Mouse (Mus musculus): ENCODE data around the gene Tcp10b.
"Not testable (repeated sequence)": the region's sequence is repeated elsewhere in the genome, so short reads cannot be mapped to it uniquely, and the experiment has no call there.

Tcp10b gene

DNA sequence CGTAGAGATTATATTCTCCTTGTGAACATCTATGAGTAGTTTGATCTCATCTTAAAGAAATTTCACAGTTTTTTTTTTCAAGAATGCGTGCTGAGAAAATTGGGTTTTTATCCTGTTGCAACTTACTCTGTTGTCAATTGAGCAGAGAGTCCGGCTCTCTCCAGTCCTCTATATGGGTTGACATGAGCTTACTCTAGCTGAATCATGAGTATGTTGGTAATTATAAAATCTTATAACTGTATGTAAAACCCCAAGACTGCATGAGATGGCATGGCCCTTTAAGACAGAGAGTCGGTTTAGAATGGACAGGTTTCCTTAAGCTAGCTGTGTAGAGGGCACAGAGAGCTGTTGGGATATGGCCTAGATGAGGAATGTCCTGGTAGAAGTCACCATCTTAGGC is at the start of gene Tcp10b:
TSS of gene Tcp10b (plus strand) at position 301 of the 400 bp plus-strand sequence.
- not testable (repeated sequence) for DNase-seq

DNA sequence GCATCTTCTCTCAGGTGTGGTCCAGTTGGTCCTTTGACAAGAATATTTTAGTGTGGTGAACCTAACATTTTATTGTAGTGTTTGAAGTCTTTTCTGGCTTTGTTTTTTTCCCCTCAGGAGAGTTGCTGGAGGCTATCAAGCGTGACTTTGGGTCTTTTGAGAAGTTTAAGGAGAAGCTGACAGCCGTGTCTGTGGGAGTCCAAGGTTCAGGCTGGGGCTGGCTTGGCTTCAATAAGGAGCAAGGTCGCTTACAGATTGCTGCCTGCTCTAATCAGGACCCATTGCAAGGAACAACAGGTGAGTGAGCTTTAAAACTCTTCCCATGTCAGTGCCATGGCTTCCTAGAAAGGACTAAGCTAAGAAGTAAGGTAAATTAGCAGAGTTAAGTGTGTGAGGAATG is 47.6 kb upstream of the Tcp10b start:
- no peak for DNase-seq

DNA sequence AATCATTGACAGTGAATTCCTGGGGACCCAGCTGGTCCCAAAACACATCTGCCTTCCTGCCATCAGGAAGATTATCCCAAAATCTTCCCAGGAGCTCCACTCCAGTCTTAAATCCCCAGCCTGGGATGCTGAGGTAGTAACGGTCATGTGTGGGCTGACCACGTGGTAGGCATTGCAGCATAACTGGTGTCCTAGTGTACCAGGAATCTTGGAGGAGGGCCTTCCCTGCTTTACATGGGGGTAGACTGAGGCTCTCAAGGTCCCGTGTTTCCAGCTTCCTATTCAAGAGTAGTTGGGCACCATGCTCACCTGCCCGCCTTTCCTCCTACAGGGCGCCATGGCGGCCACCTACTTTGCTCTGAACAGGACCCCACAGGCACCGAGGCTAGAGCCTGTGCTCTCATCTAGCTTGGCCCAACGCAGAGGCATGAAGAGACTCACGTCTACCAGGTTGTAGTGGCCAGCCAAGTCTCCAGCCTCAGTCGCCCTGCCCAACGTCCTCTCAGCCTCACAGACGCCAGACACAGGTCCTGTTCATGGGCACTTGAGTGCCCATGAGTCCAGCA is 24.2 kb upstream of the Tcp10b start:
- not testable (repeated sequence) for DNase-seq

DNA sequence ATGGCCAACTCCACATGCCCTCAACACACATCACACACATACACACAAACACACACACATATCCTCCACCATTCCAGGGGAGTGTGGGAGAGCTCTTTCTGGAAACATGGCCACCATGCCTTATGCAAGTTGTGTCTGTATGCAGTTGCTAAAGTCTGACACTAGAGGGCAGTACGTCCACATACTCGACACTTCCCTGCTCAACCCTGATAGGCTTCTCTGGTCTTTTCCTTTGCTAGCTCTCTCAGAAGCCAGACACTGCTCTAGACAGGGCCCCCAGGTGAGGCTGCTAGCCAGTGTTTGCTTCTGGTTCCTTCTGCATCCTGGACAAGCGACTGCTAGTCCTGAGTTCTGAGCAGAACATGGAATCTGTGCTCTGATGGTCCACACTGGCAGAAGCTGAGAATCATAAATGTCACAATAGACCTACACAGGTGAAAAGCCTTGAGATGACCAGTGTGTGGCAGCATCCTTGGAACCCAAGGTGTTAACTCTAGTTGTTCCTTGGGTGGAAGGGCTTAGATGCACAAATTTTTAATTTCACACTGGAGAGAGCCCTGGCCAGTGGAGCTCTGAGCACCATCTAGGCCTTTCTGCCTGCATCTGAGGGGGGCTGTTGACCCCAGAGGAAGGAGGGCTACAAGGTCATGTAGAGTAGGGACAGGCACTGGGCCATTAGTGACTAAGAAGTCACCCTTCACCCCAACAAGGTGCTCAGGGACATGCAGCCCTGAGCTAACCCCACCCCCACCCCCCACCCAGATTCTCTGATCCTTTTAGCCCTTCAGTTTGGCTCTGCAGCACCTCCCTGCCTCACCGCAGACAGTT is 16.8 kb upstream of the Tcp10b start:
- peak; percentile 62 for DNase-seq

GRCm38 (mm10) chr17:13052124-13052813 is 8.6 kb upstream of the Tcp10b start, which contains the start of gene Gpr31b:
TSS of gene Gpr31b (minus strand) at chr17:13052296.
- DNase-seq, result not testable (repeated sequence)

GRCm38 (mm10) chr17:13062882-13063281 is 2.0 kb downstream of the Tcp10b start:
- not testable (repeated sequence) for DNase-seq

GRCm38 (mm10) chr17:13067864-13068385 is 7.0 kb downstream of the Tcp10b start:
- not testable (repeated sequence) for DNase-seq

DNA sequence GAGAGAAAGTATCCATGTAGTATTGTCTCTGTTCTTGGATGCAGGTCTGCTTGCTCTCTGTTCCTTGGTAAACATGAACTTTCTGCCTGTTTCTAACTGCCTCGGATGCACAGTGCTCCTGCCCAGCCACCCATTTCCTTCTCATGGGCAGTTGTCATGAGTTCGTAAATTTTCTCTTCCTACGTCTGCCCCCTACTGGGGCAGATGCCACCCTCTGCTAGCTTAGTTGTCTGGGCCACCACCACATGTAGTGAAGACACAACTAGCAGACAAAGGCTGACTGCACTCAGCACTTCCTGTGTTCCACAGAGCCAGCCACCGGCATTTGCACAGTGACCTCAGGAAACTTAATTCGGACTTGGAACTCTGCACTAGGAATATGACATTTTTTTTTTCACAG is 8.3 kb downstream of the Tcp10b start:
- DNase-seq, result not testable (repeated sequence)

GRCm38 (mm10) chr17:13091510-13091909 is 30.6 kb downstream of the Tcp10b start:
- DNase-seq, result not testable (repeated sequence)

DNA sequence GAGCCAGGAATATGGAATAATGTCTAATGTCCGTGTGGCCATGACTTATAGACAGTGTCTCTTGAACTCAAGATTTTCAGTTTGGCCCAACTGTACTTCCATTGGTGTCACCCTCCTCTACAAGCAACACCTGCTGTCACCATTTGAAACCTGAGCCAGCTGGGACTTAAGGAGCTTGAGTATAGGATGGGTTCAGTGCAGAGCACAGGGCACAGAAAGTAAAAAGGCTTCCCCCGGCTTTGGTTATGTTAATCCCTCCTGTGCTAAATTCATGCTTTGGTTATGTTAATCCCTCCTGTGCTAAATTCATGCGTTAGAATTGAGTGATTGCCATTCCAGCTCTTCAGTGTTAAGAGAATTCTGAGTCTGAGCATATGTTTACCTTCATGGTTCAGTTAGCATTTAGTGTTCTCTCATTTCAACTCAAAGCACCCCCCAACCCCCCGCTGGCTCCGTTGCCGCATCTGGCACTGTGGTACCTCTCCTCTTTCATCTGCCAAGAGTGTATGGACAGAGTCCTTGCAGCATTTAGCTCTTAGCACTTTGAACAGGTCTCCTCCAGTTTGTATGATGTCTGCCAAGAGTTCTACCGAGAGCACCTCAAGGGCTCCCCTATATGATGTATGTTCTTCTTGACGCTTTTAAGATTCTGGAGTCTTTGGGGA is 31.3 kb downstream of the Tcp10b start:
- DNase-seq, result not testable (repeated sequence)

- not testable (repeated sequence) for DNase-seq
These were observed 32.1 kb downstream of the Tcp10b start for GRCm38 (mm10) chr17:13092960-13093359.

- DNase-seq, result peak; percentile 23
These were observed 45.7 kb downstream of the Tcp10b start for GRCm38 (mm10) chr17:13106563-13106962.

DNA sequence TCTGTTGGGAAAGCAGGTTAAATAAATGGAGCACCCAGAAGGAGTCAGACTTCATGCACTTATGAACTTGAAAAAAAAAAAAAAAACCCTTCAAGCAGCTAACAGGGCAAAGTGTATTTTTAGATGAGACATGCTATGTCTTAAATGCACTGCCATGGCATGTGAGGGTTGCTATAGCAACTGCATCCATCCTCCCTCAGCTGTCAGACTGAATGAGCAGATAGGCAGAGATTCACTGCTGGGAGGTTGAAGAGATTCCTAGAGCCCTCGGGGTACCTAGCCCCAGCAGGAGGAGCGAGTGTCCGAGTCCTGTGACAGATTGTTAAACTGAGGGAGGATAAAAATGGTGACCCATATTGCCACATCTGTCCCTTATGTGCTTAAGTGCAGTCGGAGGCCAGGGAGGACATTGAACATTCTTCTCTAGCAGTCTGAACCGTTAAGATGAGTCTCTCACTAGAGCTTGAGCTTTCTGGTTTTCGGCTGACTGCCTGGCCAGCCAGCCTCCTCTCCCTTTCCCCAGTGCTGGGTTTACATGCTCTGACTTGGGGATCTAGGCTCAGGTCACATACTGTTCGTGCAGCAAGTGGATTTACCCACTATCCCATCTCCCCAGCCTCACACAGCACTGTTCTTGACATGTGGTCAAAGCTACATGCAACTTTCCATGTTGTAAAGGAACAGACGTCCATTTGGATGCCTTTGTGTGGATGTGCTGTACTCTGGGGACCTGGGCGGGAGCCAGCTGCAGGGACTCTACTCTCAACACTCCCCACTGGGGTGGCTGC is 51.8 kb downstream of the Tcp10b start:
- DNase-seq, result not testable (repeated sequence)

DNA sequence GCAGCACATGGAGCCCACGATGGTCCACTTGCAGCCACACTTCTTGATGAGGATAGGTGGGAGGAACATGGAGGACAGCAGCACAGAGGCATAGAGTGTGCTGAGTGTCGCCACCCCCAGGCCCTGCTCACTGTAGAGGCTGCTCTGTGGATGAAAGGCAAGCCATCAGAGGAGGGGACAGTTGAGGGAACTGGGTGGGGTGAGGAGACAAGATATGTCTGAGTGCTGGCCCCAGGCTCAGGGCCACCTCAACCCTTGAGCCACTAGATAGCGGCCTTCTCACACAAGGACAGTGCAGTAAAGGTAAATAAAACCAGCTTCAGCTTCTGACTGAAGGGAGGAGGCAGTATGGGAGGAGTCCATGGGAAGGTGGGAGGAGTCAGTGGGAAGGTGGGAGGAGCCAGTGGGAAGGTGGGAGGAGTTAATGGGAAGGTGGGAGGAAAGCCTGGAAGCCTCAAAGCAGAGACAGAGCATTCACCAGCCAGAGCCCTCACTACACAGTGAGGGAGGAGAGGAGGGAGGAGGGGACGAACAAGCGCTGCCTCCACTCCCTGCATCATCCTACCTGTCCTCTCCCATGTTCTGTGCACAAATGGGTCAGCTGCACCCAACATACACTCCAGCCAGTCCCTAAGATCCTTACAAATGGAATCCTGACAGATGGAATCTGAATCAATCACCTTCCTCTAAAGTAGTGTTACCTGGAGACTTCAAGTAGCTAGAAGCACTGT is 62.6 kb downstream of the Tcp10b start:
- DNase-seq, result not testable (repeated sequence)

GRCm38 (mm10) chr17:13124241-13124640 is 63.3 kb downstream of the Tcp10b start:
- not testable (repeated sequence) for DNase-seq

GRCm38 (mm10) chr17:13129324-13129723 is 68.4 kb downstream of the Tcp10b start:
- not testable (repeated sequence) for DNase-seq

- DNase-seq, result not testable (repeated sequence)
These were observed 69.0 kb downstream of the Tcp10b start for GRCm38 (mm10) chr17:13129737-13130465.

DNA sequence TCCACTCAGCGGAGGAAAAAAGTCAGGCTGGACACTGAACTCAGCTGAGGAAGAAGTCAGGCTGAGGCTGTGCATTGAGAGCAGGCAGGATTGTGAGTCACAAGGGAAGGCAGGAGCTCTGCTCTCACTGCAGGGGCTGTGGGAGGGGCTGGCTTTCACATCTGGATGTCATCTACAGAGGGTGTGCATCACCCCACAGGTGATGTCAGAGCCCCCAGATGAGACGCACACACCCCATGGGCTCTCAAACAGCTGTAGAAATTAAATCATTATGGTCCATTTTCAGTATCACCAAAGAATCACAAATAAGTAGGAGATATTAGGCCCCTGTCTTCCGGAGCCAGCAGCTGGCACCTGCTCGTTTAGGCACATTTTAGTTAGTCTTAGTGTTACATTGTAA is 70.8 kb downstream of the Tcp10b start, which contains the start of gene Unc93a:
TSS of gene Unc93a (minus strand) at position 101 of the 400 bp plus-strand sequence.
- DNase-seq, result not testable (repeated sequence)

Data from right cerebral cortex, adult 18-20 months (tissue).